Mouse (Mus musculus): ENCODE data around the gene Frs3.
"Not testable (repeated sequence)": the region's sequence is repeated elsewhere in the genome, so short reads cannot be mapped to it uniquely, and the experiment has no call there.

Frs3 gene

GRCm38 (mm10) chr17:47688608-47689575 is at the start of gene Frs3:
TSS of gene Frs3 (plus strand) at chr17:47689030.
- peak; percentile 53 to 62 for DNase-seq

GRCm38 (mm10) chr17:47642992-47643391 is 45.8 kb upstream of the Frs3 start:
- no peak for DNase-seq

GRCm38 (mm10) chr17:47646683-47647082 is 42.1 kb upstream of the Frs3 start:
- DNase-seq = peak; percentile 67 to 80

GRCm38 (mm10) chr17:47648966-47649365 is 39.9 kb upstream of the Frs3 start:
- no peak for DNase-seq

- no peak for DNase-seq
Observed at GRCm38 (mm10) chr17:47651953-47652352, 36.9 kb upstream of the Frs3 start.

GRCm38 (mm10) chr17:47654346-47654745 is 34.5 kb upstream of the Frs3 start:
- not testable (repeated sequence) for DNase-seq

- DNase-seq = no peak
Observed at GRCm38 (mm10) chr17:47655697-47656096, 33.1 kb upstream of the Frs3 start.

- DNase-seq = no peak
Observed at GRCm38 (mm10) chr17:47657901-47658300, 30.9 kb upstream of the Frs3 start.

GRCm38 (mm10) chr17:47658741-47659243 is 30.0 kb upstream of the Frs3 start:
- no peak for DNase-seq

GRCm38 (mm10) chr17:47663009-47663713 is 25.7 kb upstream of the Frs3 start:
- no peak for DNase-seq

- no peak for DNase-seq
Observed at GRCm38 (mm10) chr17:47664474-47664873, 24.4 kb upstream of the Frs3 start.

GRCm38 (mm10) chr17:47669166-47669565 is 19.7 kb upstream of the Frs3 start:
- no peak for DNase-seq

- no peak for DNase-seq
Observed at GRCm38 (mm10) chr17:47671988-47672310, 16.9 kb upstream of the Frs3 start.

GRCm38 (mm10) chr17:47672311-47673111 is 16.3 kb upstream of the Frs3 start:
- peak; percentile 65 to 68 for DNase-seq

- peak; percentile 65 to 72 for DNase-seq
Observed at GRCm38 (mm10) chr17:47676581-47676980, 12.2 kb upstream of the Frs3 start.

- DNase-seq = no peak
Observed at GRCm38 (mm10) chr17:47678238-47678637, 10.6 kb upstream of the Frs3 start.

- DNase-seq = no peak
Observed at GRCm38 (mm10) chr17:47678702-47679101, 10.1 kb upstream of the Frs3 start.

GRCm38 (mm10) chr17:47682836-47683235 is 6.0 kb upstream of the Frs3 start:
- DNase-seq = no peak

- peak; percentile 96 to 97 for DNase-seq
Observed at GRCm38 (mm10) chr17:47687409-47688343, 1.2 kb upstream of the Frs3 start.

- no peak for DNase-seq
Observed at GRCm38 (mm10) chr17:47688344-47688607, 554 bp upstream of the Frs3 start, which contains the start of gene Tomm6. TSS of gene Tomm6 (minus strand) at chr17:47688386.

- DNase-seq = no peak
Observed at GRCm38 (mm10) chr17:47689894-47690293, 1.1 kb downstream of the Frs3 start.

GRCm38 (mm10) chr17:47691650-47692049 is 2.8 kb downstream of the Frs3 start:
- no peak for DNase-seq
